Mouse (Mus musculus): Measurements from ENCODE around the gene E2f1.

DNA sequence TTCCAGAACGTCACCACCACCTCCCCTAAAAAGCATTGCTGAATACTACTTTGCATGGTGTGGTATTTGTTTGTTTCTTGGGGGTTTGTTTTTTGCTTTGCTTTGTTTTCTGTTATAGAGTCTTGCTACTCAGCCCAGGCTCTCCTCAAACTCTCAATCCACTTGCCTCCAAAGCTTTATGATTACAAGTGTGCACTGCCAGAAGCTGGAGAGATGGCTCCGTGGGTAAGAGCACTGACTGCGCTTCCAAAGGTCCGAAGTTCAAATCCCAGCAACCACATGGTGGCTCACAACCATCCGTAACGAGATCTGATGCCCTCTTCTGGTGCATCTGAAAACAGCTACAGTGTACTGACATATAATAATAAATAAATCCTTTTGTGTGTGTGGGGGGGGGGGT lies 30.9 kb upstream of the E2f1 start:
- TF ChIP-seq CTCF (conservative IDR thresholded peaks at IDR 0.05 in 1 of 2, IDR thresholded peaks at IDR 0.05 in 1 of 2; ENCODE audit: low read depth in 2 of 2, low read length in 2 of 2), result peak in 1 of 2 experiments; percentile 29; a peak in 2 of 4 replicates
- TF ChIP-seq RCOR1 (conservative IDR thresholded peaks at IDR 0.05; ENCODE audit: low read depth, low read length), result no peak
- TF ChIP-seq CHD1 (IDR thresholded peaks at IDR 0.05; ENCODE audit: low read depth, low read length), result no peak
- TF ChIP-seq E2F4 (IDR thresholded peaks at IDR 0.05; ENCODE audit: insufficient replicate concordance, low read depth, low read length), result no peak
- TF ChIP-seq SIN3A (IDR thresholded peaks at IDR 0.05; ENCODE audit: low read length), result no peak
- no peak for TF ChIP-seq NRF1 (IDR thresholded peaks at IDR 0.05; ENCODE audit: low read depth, low read length)
- no peak for TF ChIP-seq KAT2A (IDR thresholded peaks at IDR 0.05; ENCODE audit: insufficient replicate concordance, low read length)
- TF ChIP-seq POLR2A (IDR thresholded peaks at IDR 0.05; ENCODE audit: low read depth, low read length), result no peak
- no peak for TF ChIP-seq ZKSCAN1 (IDR thresholded peaks at IDR 0.05; ENCODE audit: borderline replicate concordance, low read depth, low read length)
- TF ChIP-seq MAFK (IDR thresholded peaks at IDR 0.05; ENCODE audit: insufficient replicate concordance, low read length), result no peak

Data from CH12.LX (cell line).